Mouse (Mus musculus): ENCODE measurements at regions not wholly inside any gene's neighbourhood (a gene's known extent, or its start where the extent isn't known, plus 50 kb on each side); places are given as distances from the start of the nearest gene placed in this dataset.

DNA sequence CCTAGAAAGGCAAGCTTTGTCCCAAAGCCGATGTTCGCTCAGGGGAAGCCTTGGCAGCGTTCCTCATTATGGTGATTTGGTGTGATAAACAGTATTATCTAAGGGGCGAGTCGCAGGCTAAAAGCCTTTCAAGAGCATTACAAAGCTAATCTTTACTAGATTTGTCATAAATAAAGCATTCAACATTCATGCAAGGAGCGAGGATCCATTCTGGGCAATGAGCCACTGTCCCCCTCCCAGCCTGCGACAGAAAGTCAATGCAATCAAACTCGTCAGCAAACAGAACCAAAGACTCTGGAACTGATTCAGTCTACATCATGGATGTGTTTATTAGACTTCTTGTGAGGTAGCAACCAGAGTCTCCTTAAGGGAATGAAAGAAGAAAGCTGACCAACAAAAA is 395.3 kb downstream of the Gpam start:
- TF ChIP-seq CTCF (IDR thresholded peaks at IDR 0.05): no peak
- TF ChIP-seq EP300 (IDR thresholded peaks at IDR 0.05): no peak

Measured in lung, postnatal 0 days (tissue).